Mouse (Mus musculus) heart, postnatal 4 days (tissue): ENCODE measurements around the gene Hcn4. TPM values are rescaled to one million over a fixed set of nuclear protein-coding genes. Genes with fewer than 3 reads are reported as not detected.

Experiments
- DNase-seq: peaks from one replicate; pipeline ENCODE4 v3.0.0; 2021
- total RNA-seq, 2 experiments: library from RNA; stranded (reverse); gene quantifications; 2 replicates each; pipeline ENCODE4 v1.2.3; 2021

Gene Hcn4
- total RNA-seq: 10 to 100 TPM; 11.6 to 12.5 TPM

DNA sequence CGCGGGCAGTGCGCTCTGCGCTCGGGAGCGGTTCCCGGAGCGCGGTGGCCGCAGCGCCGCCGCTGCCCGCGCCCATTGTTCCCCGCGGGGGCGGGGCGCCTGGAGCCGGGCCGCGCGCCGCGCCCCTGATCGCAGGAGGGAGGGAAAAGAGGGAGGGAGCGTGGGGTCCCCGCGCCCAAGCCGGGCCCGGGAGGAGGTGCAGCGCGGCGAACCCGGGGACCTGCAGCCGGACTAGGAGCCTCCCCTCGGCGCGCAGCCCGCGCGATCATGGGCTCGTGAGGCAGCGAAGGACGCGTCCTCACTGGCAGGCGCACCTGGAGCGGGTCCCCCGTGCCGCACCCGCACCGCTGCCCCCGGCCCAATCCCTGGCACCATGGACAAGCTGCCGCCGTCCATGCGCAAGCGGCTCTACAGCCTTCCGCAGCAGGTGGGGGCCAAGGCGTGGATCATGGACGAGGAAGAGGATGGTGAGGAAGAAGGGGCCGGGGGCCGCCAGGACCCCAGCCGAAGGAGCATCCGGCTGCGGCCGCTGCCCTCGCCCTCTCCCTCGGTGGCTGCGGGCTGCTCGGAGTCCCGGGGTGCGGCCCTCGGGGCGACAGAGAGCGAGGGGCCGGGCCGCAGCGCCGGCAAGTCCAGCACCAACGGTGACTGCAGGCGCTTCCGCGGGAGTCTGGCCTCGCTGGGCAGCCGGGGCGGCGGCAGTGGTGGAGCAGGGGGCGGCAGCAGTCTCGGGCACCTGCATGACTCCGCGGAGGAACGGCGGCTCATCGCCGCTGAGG lies at the start of gene Hcn4:
TSS of gene Hcn4 (plus strand) at position 274 of the 779 bp plus-strand sequence.
- peak; percentile 33 for DNase-seq

DNA sequence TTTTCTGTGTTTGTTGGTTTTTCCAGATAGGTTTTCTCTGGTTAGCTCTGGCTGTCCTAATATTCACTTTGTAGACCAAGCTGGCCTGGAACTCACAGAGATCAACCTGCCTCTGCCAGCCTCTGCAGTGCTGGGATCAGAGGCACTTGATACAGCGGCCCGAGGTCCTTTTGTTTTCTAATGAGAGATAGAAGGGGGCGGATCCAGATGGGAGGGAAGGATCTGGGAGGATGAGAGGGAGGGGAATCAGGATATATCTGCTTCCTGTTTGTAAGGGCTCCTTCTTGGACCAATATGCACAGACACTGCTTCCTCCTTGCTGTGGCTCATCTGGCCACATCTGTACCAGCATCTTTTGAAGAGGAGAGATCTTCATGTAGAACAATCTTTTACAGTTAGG lies 48.5 kb upstream of the Hcn4 start:
- DNase-seq: no peak

DNA sequence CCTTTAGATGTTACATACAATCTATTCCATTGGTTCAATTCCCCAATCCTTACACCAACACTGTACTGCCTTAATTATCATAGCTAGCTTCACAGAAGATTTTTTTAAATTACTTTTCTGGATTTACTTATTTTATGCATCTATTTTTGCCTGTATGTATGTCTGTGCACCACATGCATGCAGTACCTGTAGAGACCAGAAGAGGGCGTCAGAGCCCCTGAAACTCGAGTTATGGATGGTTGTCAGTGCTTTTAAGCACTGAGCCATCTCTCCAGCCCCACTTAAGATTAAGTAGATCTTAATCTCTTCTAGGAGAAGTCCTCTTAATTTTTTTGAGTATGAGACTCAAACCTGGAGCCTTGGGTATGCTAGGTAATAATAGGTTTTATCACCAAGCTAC lies 47.8 kb upstream of the Hcn4 start:
- peak; percentile 17 for DNase-seq

GRCm38 (mm10) chr9:58789476-58789875 lies 33.7 kb upstream of the Hcn4 start:
- no peak for DNase-seq

DNA sequence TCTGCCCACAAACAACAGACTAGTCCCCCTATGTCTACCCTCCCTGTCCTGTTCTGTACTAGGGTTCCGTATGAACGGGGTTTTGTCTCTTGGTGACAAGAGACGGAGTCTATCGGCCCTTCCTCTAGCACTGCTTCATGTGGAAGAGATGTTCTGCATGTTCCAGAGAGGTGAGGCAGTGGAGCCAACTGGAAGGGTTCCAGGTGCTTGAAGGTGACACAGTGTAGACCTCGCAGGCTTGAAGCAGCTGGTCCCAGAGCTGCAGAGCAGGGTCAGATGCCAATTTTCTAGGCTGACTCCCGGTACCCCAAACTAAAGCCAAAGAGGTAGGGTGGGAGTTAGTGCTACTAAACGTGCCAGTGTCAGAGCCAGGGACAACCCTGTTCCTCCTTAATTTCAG lies 25.1 kb upstream of the Hcn4 start:
- peak; percentile 64 for DNase-seq

GRCm38 (mm10) chr9:58801441-58801840 lies 21.8 kb upstream of the Hcn4 start:
- DNase-seq: no peak

GRCm38 (mm10) chr9:58802294-58802693 lies 20.9 kb upstream of the Hcn4 start:
- DNase-seq: no peak

- DNase-seq: no peak
Observed at GRCm38 (mm10) chr9:58802802-58803201, 20.4 kb upstream of the Hcn4 start.

- peak; percentile 76 for DNase-seq
Observed at GRCm38 (mm10) chr9:58805601-58806318, 17.5 kb upstream of the Hcn4 start.

- DNase-seq: no peak
Observed at GRCm38 (mm10) chr9:58811171-58811570, 12.0 kb upstream of the Hcn4 start.

- DNase-seq: no peak
Observed at GRCm38 (mm10) chr9:58815552-58816260, 7.5 kb upstream of the Hcn4 start.

DNA sequence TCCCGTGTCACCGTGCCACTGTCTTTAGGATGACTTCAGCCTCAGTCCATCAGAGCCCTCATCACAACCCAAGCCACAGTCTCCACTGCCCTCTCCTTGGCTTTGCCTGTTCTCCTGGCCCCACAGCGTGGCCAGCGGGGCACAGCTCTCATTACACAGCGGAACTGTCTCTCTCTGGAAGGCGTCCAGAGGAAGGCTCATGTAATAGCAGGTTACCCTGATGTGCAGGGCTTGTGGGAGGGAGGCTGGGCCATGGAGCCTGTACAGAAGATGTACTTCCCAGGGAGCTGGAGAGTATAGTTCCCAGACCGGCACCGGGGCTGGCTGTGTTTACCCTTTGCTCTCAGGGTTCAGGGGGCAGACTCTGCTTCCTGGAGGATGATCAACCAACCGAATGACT lies 6.8 kb upstream of the Hcn4 start:
- peak; percentile 17 for DNase-seq

- DNase-seq: peak; percentile 62
Observed at GRCm38 (mm10) chr9:58817676-58818075, 5.5 kb upstream of the Hcn4 start.

DNA sequence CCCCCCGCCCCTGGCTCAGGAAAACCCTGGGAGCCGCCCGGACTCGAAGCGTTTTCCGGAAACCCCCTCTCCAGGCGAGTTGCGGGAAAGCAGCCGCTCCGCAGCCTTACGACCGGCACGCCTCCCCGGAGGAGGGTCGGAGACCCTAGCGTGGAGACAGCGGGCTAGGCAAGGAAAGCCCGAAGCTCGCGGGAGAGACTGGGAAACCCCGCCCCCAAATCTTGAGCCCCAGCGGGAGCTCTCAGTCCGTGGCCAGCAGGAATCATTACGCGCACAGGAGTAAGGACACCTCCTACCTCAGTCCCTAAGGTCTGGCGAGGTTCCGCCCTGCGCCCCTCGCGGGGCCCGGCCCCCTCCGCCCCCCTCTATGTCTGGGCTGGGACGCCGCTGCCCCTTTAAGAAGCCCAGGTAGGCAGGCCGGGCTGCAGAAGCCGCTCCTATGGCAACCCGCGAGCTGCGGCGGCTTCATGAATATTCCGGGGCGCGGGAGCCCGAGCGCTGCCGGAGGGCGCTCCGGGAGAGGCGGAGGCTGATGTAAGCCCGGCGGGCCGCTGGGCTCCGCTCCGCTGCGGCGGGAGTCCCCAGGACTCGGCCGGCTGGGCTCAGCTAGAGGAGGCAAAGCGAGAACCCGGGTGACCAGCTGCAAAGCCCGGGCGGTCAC lies 651 bp upstream of the Hcn4 start:
- peak; percentile 55 for DNase-seq

DNA sequence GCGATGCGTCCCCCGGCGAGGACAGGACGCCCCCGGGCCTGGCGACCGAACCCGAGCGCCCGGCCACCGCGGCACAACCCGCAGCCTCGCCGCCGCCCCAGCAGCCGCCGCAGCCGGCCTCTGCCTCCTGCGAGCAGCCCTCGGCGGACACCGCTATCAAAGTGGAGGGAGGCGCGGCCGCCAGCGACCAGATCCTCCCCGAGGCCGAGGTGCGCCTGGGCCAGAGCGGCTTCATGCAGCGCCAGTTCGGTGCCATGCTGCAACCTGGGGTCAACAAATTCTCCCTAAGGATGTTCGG lies 655 bp downstream of the Hcn4 start:
- DNase-seq: peak; percentile 16

- no peak for DNase-seq
Observed at GRCm38 (mm10) chr9:58829627-58830026, 6.4 kb downstream of the Hcn4 start.

DNA sequence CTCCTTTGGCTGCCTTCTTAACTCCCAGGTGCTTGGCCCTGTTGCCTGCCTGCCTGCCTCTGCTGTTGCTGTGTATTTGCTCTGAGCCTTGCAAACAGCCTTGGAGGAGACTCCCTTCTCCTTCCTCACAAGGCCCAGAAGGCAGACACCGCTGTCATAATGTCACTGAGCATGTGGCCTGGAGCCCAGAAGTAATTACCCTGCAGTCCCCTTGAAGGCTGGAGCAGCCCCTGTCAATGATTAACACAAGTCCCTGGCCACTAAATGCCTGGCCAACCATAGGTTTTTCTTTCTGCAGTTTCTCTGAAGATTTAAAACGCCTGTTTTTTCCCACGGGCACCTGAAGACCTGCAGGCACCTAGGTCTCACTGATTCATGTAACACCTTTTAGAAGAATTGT lies 9.7 kb downstream of the Hcn4 start:
- no peak for DNase-seq

DNA sequence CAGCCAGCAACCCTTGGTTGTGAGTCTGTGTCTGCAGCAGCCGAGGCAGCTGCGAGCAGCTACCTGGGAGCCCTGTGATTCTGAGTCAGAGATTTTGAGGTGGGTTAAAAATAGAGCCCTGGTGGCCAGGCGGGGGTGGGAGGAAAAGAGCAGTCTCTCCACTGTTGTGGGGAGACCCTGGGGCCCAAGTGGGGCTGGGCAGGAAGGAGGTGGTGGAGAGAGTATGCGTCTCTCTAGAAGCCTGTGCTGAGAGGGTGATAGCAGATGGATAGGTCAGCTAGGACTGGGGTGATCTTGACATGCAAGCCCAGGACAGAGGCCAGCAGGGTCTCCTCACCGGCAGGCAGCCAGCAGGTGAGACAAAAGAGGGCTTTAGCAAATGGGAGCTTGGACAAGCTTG lies 14.0 kb downstream of the Hcn4 start:
- DNase-seq: no peak

- no peak for DNase-seq
Observed at GRCm38 (mm10) chr9:58838504-58838903, 15.3 kb downstream of the Hcn4 start.

- DNase-seq: peak; percentile 79
Observed at GRCm38 (mm10) chr9:58841655-58842054, 18.4 kb downstream of the Hcn4 start.

DNA sequence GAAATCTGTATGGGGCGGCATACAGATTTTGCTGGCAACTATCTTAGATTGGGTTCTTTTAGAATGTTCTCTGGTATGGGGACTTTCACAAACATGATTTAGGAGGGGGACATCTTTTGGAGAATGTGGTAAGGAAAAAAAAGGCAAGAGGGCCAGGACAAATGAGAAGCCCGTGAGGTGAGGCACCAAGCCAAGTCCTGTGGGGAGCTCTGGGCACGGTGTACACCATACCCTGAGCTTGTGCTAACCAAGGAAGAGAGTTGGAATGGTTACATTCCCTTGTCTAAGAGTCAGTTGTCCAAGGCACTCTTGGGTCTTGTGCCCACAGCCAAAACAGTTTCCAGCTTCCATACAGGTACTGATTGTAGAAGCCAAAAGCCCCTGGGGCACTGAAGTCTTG lies 21.4 kb downstream of the Hcn4 start:
- no peak for DNase-seq

- DNase-seq: no peak
Observed at GRCm38 (mm10) chr9:58847008-58847407, 23.8 kb downstream of the Hcn4 start.

GRCm38 (mm10) chr9:58847676-58848075 lies 24.5 kb downstream of the Hcn4 start:
- DNase-seq: peak; percentile 54
